Mouse (Mus musculus): ENCODE results near the gene Bcl2l11.

DNA sequence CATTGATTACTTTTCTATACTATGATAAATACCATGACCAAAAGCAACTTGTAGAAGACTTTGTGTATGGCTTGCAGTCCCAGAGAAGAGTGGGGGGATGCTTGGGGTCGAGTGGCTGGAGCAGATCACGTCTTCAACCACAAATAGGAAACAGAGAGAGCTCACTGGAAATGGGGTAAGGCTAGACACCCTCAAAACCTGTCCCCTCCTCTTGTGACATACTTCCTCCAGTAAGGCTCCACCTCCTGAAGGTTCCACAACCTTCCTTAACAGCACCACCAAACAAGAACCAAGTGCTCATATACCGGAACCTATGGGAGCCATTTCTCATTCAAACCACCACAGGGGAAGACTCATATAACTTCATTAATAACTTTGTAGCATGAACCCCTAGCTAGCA, 44.8 kb downstream of the Bcl2l11 start:
- TF ChIP-seq TAL1 (IDR thresholded peaks at IDR 0.05; ENCODE audit: low read length) (no peak), GATA1 (IDR thresholded peaks at IDR 0.05; ENCODE audit: low read length) (no peak)
